Comparison of ENCODE assay signal across 8 mouse cellular contexts in the genomic region with DNA sequence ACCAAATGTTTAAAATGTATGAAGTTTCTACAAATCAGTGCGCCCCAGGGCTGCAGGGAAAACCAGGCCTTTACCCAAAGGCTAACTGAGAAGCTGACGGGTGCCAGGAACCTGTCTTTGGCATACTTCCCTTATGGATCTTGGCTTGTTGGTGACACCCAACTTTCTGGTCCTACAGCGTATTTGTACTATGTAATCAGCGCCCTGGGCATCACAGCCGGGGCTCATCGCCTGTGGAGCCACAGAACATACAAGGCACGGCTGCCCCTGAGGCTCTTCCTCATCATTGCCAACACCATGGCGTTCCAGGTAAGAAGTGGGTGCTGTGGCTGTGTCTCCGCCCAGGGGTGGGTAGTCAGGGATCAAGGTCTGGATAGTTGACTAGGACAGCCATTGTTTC. TPM values are rescaled to one million over a fixed set of nuclear protein-coding genes. Genes with fewer than 3 reads are reported as not detected.
A peak's percentile ranks its signal among the peaks of the same experiment; 100 is the strongest.
DNase-seq lines count a peak whose midpoint lies in the region; ATAC-seq lines count a peak whose summit lies in the region.
"Had no signal": no experiment of that assay in that cellular context is flagged by ENCODE, and none has a peak within 500 bp of the region (broad histone marks: within the 10 kb centered on the region; RNA-seq: fewer than 3 reads in every experiment).

No protein-coding gene starts in this region.

- DNase-seq in lung, postnatal 14 days: no peak
- DNase-seq in limb, embryonic 11.5 days (ENCODE audit: low spot score): no peak
- DNase-seq in urinary bladder, adult 18-20 months (ENCODE audit: low spot score in 2 of 2): no peak
- DNase-seq: kidney, postnatal 36 days had no signal

- H3K9ac ChIP-seq in lung, embryonic 15.5 days: peak overlapping the region; percentile 65
- peak overlapping the region; percentile 99 for H3K9ac ChIP-seq in forebrain, embryonic 12.5 days
- no peak overlapping the region for H3K9ac ChIP-seq in limb, embryonic 11.5 days (ENCODE audit: low read length)
- H3K9ac ChIP-seq in neural tube, embryonic 15.5 days (replicated peaks): peak overlapping the region; percentile 67

- H3K27ac ChIP-seq in lung, embryonic 15.5 days: no peak overlapping the region
- H3K27ac ChIP-seq in forebrain, embryonic 12.5 days: no peak overlapping the region
- H3K27ac ChIP-seq in limb, embryonic 11.5 days (replicated peaks; ENCODE audit: low read depth, low read length): no peak overlapping the region
- no peak overlapping the region for H3K27ac ChIP-seq in neural tube, embryonic 15.5 days (replicated peaks)

- H3K27me3 ChIP-seq in lung, embryonic 15.5 days: no peaks in the 10 kb centered on the region
- H3K27me3 ChIP-seq in forebrain, embryonic 12.5 days: no peaks in the 10 kb centered on the region
- H3K27me3 ChIP-seq in limb, embryonic 11.5 days (ENCODE audit: control insufficient read depth, insufficient read depth, low read length): no peaks in the 10 kb centered on the region
- H3K27me3 ChIP-seq in neural tube, embryonic 15.5 days (replicated peaks): no peaks in the 10 kb centered on the region

- 38% methylated on average over 9 of the region's 9 CpGs for WGBS in lung, embryonic 15.5 days
- 83% methylated on average over 9 of the region's 9 CpGs for WGBS in forebrain, embryonic 12.5 days
- 91% methylated on average over 9 of the region's 9 CpGs for WGBS in limb, embryonic 11.5 days
- 63% methylated on average over 9 of the region's 9 CpGs for WGBS in neural tube, embryonic 15.5 days

- peaks cover 78% of the 10 kb centered on the region for H3K4me1 ChIP-seq in lung, embryonic 15.5 days
- H3K4me1 ChIP-seq in forebrain, embryonic 12.5 days: peaks cover 77% of the 10 kb centered on the region
- peaks cover 37% of the 10 kb centered on the region for H3K4me1 ChIP-seq in limb, embryonic 11.5 days (ENCODE audit: control insufficient read depth, insufficient read depth, low read length)
- H3K4me1 ChIP-seq in neural tube, embryonic 15.5 days: peaks cover 82% of the 10 kb centered on the region

- peak overlapping the region; percentile 66 for H3K4me3 ChIP-seq in lung, embryonic 15.5 days
- H3K4me3 ChIP-seq in forebrain, embryonic 12.5 days (replicated peaks): peak overlapping the region; percentile 89
- peak overlapping the region; percentile 94 for H3K4me3 ChIP-seq in limb, embryonic 11.5 days (ENCODE audit: low read depth, low read length)
- peak overlapping the region; percentile 76 for H3K4me3 ChIP-seq in neural tube, embryonic 15.5 days (replicated peaks)

- H3K4me2 ChIP-seq in lung, embryonic 15.5 days: peak overlapping the region; percentile 90
- H3K4me2 ChIP-seq in forebrain, embryonic 12.5 days: peak overlapping the region; percentile 100
- peak overlapping the region; percentile 100 for H3K4me2 ChIP-seq in limb, embryonic 11.5 days (ENCODE audit: low read depth, severe bottlenecking)
- H3K4me2 ChIP-seq in neural tube, embryonic 15.5 days: peak overlapping the region; percentile 99

- no peaks in the 10 kb centered on the region for H3K9me3 ChIP-seq in lung, embryonic 15.5 days
- H3K9me3 ChIP-seq in forebrain, embryonic 12.5 days: no peaks in the 10 kb centered on the region
- H3K9me3 ChIP-seq in limb, embryonic 11.5 days (ENCODE audit: control insufficient read depth, low read length): no peaks in the 10 kb centered on the region
- no peaks in the 10 kb centered on the region for H3K9me3 ChIP-seq in neural tube, embryonic 15.5 days (replicated peaks)

- H3K36me3 ChIP-seq in lung, embryonic 15.5 days: peaks cover 64% of the 10 kb centered on the region
- peaks cover 80% of the 10 kb centered on the region for H3K36me3 ChIP-seq in forebrain, embryonic 12.5 days (replicated peaks)
- H3K36me3 ChIP-seq in limb, embryonic 11.5 days (ENCODE audit: control insufficient read depth, insufficient read depth, low read length): peaks cover 50% of the 10 kb centered on the region
- H3K36me3 ChIP-seq in neural tube, embryonic 15.5 days: peaks cover 61% of the 10 kb centered on the region

- ATAC-seq in lung, embryonic 15.5 days (ENCODE audit: borderline replicate concordance, extremely low read depth, low FRiP score, low TSS enrichment): no peak
- no peak for ATAC-seq in forebrain, embryonic 12.5 days (ENCODE audit: low FRiP score)
- no peak for ATAC-seq in limb, embryonic 11.5 days (ENCODE audit: insufficient number of reproducible peaks, low FRiP score, low TSS enrichment, low read depth)
- ATAC-seq in neural tube, embryonic 15.5 days (ENCODE audit: low FRiP score): no peak
- no peak for ATAC-seq in inflammation-experienced regulatory T-cells, adult 6 months

RNA-seq across cellular contexts. Expression of gene Scd2, which starts 4.4 kb away (rescaled TPM):
- 210 and 224 TPM in 2 replicates for polyA plus RNA-seq in lung, embryonic 15.5 days (2015; fragmentation: Nextera tagmentation; extraction: Ambion mirVana)
- polyA plus RNA-seq in forebrain, embryonic 12.5 days (2016; fragmentation: Nextera tagmentation; extraction: Ambion mirVana): 470 and 492 TPM in 2 replicates
- 309 and 322 TPM in 2 replicates for polyA plus RNA-seq in limb, embryonic 11.5 days (2014; fragmentation: Nextera tagmentation; extraction: Ambion mirVana)
- polyA plus RNA-seq in neural tube, embryonic 15.5 days (2015; fragmentation: Nextera tagmentation; extraction: Ambion mirVana): 256 and 264 TPM in 2 replicates
- polyA plus RNA-seq in inflammation-experienced regulatory T-cells, adult 6 months (2017; shearing (Covaris generic)): 10 to 100 TPM; 24.8 to 27.3 (median 25.3) TPM

RNA-seq across cellular contexts. Expression of gene Scd4, which starts 35.0 kb away (rescaled TPM):
- polyA plus RNA-seq in lung, embryonic 15.5 days (2015; fragmentation: Nextera tagmentation; extraction: Ambion mirVana): 0.15 and 0.35 TPM in 2 replicates
- polyA plus RNA-seq in forebrain, embryonic 12.5 days (2016; fragmentation: Nextera tagmentation; extraction: Ambion mirVana): 0.15 and 0.29 TPM in 2 replicates
- polyA plus RNA-seq in limb, embryonic 11.5 days (2014; fragmentation: Nextera tagmentation; extraction: Ambion mirVana): 0.09 TPM in 1 of 2 replicates, not detected in the other
- polyA plus RNA-seq in neural tube, embryonic 15.5 days (2015; fragmentation: Nextera tagmentation; extraction: Ambion mirVana): 0.09 and 0.15 TPM in 2 replicates
- under 1 TPM; 0.29 to 0.81 (median 0.55) TPM for polyA plus RNA-seq in inflammation-experienced regulatory T-cells, adult 6 months (2017; shearing (Covaris generic))
